Mouse (Mus musculus) G1E (cell line): Measurements from ENCODE around the gene Ccr6. TPM values are rescaled to one million over a fixed set of nuclear protein-coding genes. Genes with fewer than 3 reads are reported as not detected.
"Not testable (repeated sequence)": the region's sequence is repeated elsewhere in the genome, so short reads cannot be mapped to it uniquely, and the experiment has no call there.

Source experiments
- ATAC-seq: 2 replicates; pipeline ENCODE4 v1.8.0; 2016; ENCODE audit warnings: mild to moderate bottlenecking; ENCODE audit not compliant: insufficient number of reproducible peaks, poor library complexity, low FRiP score, severe bottlenecking; ENCODE audit errors: extremely low read depth
- DNase-seq: peaks from one replicate; pipeline ENCODE4 v3.0.0; 2012; ENCODE audit warnings: low spot score
- H3K27me3 ChIP-seq: 2 replicates; pipeline ENCODE4 v1.6.1; 2012; ENCODE audit warnings: mild to moderate bottlenecking, low read length, inconsistent platforms; ENCODE audit not compliant: insufficient read depth
- H3K36me3 ChIP-seq: replicated peaks from 2 replicates; pipeline ENCODE3; 2012; ENCODE audit warnings: mild to moderate bottlenecking, inconsistent platforms
- H3K4me1 ChIP-seq: 2 replicates; pipeline ENCODE4 v1.6.1; 2012; ENCODE audit warnings: low read depth, low read length, inconsistent platforms, mixed read lengths; ENCODE audit not compliant: insufficient read depth
- H3K4me3 ChIP-seq: 2 replicates; pipeline ENCODE4 v1.5.1; 2012; ENCODE audit warnings: low read depth, mild to moderate bottlenecking, inconsistent platforms, low read length, moderate library complexity, mixed read lengths
- H3K9me3 ChIP-seq: replicated peaks from 2 replicates; pipeline ENCODE4 v1.6.1; 2012; ENCODE audit warnings: inconsistent platforms
- CTCF ChIP-seq: IDR thresholded peaks from 2 replicates; pipeline ENCODE4 v1.5.1; 2012; ENCODE audit warnings: low read depth, low read length, inconsistent platforms, mixed read lengths
- GATA1 ChIP-seq: IDR thresholded peaks from 2 replicates; pipeline ENCODE4 v1.6.1; 2012; ENCODE audit warnings: borderline replicate concordance, low read length, inconsistent platforms, mixed read lengths
- GATA2 ChIP-seq: IDR thresholded peaks from 2 replicates; pipeline ENCODE4 v1.6.1; 2012; ENCODE audit warnings: low read depth, low read length, inconsistent platforms, borderline replicate concordance
- POLR2AphosphoS5 ChIP-seq: IDR thresholded peaks from 2 replicates; pipeline ENCODE4 v1.6.1; 2012; ENCODE audit warnings: low read depth, low read length, inconsistent platforms; ENCODE audit not compliant: insufficient replicate concordance
- TAL1 ChIP-seq: conservative IDR thresholded peaks from 2 replicates; pipeline ENCODE4 v1.6.1; 2012; ENCODE audit warnings: low read depth, low read length, inconsistent platforms, mixed read lengths
- polyA plus RNA-seq: library from polyadenylated mRNA; stranded (reverse); fragments of >175 nt; gene quantifications from 2 replicates; pipeline ENCODE4 v1.2.3, GENCODE M21; 2012
- total RNA-seq, 2 experiments: library from RNA; stranded (forward) in 1 of 2; stranded (reverse) in 1 of 2; fragments of 200-1000 nt in 1 of 2; fragments of >200 nt in 1 of 2; fragmentation: Nextera tagmentation in 1 of 2; gene quantifications; 2 replicates each; pipeline ENCODE4 v1.2.3; 2014 to 2017

Gene Ccr6
- total and polyA plus RNA-seq, 3 experiments, result not detected

DNA sequence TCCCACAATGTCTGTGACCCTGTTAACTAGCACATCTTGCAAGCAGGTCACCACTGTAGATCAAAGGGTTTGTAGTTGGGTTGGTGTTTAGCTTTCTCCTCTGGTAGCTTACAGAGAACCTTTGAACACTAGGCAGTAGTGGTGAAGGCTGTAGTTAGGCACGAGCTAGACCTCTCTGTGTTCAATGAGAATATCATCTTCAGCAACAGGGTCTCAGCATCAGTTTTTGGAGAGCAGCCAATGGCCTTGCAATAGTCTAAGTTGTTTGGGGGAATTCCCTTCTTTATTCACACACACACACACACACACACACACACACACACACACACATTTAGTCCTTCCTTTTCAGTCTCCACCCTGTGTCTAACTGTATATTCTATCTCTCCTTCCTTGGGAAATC lies 32.4 kb upstream of the Ccr6 start:
- no peak for DNase-seq
- H3K27me3 ChIP-seq, result no peaks in the 10 kb centered on the region

DNA sequence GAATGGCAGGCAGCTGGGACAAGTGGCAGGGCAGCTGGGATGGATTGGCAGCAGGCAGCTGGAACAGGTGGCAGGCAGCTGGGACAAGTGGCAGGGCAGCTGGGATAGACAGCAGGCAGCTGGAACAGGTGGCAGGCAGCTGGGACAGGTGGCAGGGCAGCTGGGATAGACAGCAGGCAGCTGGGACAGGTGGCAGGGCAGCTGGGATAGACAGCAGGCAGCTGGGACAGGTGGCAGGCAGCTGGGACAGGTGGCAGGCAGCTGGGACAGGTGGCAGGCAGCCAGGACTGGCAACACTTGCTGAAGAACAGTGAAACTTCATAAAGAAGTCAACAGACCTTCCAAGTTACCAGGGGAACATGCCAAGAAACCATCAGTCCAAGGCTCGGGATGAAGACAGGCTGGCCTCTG lies 30.6 kb upstream of the Ccr6 start:
- H3K36me3 ChIP-seq, result peaks cover 21% of the 10 kb centered on the region
- not testable (repeated sequence) for H3K4me3 ChIP-seq, H3K4me1 ChIP-seq, H3K27me3 ChIP-seq, DNase-seq, H3K9me3 ChIP-seq, ATAC-seq

More for the DNA sequence above, 32.4 kb upstream of the Ccr6 start:
- no peaks in the 10 kb centered on the region; the same call in 1 of the 2 replicates for H3K4me1 ChIP-seq
- H3K36me3 ChIP-seq, result peaks cover 38% of the 10 kb centered on the region
- no peak overlapping the region for H3K4me3 ChIP-seq
- no peak for ATAC-seq
- no peak for TF ChIP-seq GATA1
- TF ChIP-seq CTCF, result no peak
- no peak for TF ChIP-seq POLR2AphosphoS5
- TF ChIP-seq GATA2, result no peak
- TF ChIP-seq TAL1, result no peak
- H3K9me3 ChIP-seq, result no peaks in the 10 kb centered on the region

DNA sequence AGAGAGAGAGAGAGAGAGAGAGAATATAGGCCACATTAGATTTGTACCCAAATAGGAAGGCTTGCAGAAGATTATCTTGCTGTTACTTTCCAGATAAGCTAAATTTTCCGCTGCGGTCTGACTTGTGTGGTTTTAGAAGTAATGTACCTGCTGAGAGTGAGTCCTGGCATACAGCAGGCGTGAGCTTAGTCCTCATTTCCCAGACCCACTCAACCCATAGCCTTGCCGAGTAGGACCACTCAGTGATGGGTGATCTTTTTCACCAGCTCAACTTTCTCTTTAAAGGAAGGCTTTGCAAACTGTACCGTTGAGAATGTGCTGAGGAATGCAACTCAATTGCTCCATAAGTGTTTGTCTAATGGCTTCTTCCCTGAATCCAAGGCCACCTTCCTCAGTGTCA lies 29.2 kb upstream of the Ccr6 start:
- H3K36me3 ChIP-seq, result peaks cover 10% of the 10 kb centered on the region
- no peak for DNase-seq
- peaks cover 4% of the 10 kb centered on the region; the same call in 1 of the 2 replicates for H3K27me3 ChIP-seq
- TF ChIP-seq GATA2 (no peak), GATA1 (no peak), POLR2AphosphoS5 (no peak), TAL1 (no peak), CTCF (no peak)
- no peaks in the 10 kb centered on the region; the same call in 1 of the 2 replicates for H3K4me1 ChIP-seq
- no peaks in the 10 kb centered on the region for H3K9me3 ChIP-seq
- H3K4me3 ChIP-seq, result no peak overlapping the region
- ATAC-seq, result no peak

DNA sequence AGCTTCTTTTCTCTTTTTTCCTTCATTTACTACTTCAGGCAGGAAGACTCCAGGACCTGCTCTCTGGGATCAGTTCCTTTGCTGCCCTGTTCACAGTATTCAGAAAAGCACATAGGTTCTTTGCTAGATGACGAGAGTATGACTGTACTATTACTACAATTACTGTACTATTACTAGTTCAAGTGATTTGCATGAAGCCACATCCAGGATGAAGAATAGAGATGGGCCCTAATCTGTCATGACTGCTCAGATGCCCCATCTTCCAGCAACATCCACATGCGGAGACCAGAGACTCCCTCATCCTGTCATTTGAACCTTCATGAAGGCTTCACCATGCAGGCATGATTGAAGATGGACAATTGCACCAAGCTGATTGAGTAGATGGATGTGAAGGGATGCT lies 26.1 kb upstream of the Ccr6 start:
- Histone ChIP-seq H3K36me3 (peaks cover 2% of the 10 kb centered on the region), H3K27me3 (peaks cover 10% of the 10 kb centered on the region; the same call in 1 of the 2 replicates), H3K4me1 (no peaks in the 10 kb centered on the region; the same call in 1 of the 2 replicates), H3K9me3 (no peaks in the 10 kb centered on the region), H3K4me3 (no peak overlapping the region)
- no peak for ATAC-seq
- no peak for TF ChIP-seq GATA2
- TF ChIP-seq TAL1, result no peak
- TF ChIP-seq CTCF, result no peak
- TF ChIP-seq POLR2AphosphoS5, result no peak
- TF ChIP-seq GATA1, result no peak
- DNase-seq, result no peak

DNA sequence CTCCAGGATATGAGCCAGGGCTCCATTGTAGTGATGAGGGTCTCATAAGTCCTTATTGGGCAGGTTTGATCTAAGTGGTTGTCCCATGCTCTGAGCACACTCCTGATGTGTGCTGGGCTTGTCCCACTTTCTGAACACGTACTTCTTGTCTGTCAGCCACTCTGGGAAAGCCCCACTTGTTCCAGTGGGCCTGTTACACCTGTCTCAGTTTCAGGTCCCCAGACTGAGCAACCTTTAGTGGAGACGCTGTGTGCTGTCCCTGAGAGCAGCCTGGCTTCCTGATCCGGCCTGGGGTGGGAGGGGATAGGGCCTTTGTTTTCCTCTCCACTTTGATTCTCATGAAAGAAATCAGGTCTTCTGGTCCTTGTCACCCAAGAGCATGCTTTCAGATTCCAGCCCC lies 25.7 kb upstream of the Ccr6 start:
- no peak for TF ChIP-seq POLR2AphosphoS5
- TF ChIP-seq TAL1, result no peak
- no peak for TF ChIP-seq GATA2
- TF ChIP-seq CTCF, result no peak
- TF ChIP-seq GATA1, result no peak
- H3K27me3 ChIP-seq, result peaks cover 10% of the 10 kb centered on the region
- no peak for ATAC-seq

DNA sequence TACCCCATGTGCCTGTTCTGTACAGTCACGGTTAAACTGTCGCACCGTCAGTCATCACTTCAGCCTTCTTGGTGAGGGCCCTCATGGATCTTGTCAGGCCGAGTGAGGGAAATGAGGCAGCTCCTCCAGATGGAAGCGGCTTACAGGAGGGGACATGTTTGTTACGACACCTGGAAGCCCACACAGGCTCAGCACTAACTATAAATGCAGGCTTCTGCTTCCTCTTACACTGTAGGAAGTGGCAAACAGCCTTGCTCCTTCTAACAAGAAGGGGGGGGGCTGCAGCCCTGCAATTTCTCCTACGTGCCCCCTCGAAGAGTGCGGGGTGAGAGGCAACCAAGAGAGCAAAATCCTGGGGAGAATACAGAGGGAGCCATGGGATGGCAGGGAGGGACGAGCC lies 25.2 kb upstream of the Ccr6 start:
- H3K4me3 ChIP-seq, result no peak overlapping the region
- ATAC-seq, result no peak
- DNase-seq, result no peak
- H3K9me3 ChIP-seq, result no peaks in the 10 kb centered on the region
- H3K4me1 ChIP-seq, result no peaks in the 10 kb centered on the region
- peaks cover 13% of the 10 kb centered on the region for H3K27me3 ChIP-seq
- H3K36me3 ChIP-seq, result peaks cover 2% of the 10 kb centered on the region
- TF ChIP-seq GATA2 (no peak), GATA1 (no peak), TAL1 (no peak), CTCF (no peak), POLR2AphosphoS5 (no peak)

More for the DNA sequence above, 25.7 kb upstream of the Ccr6 start:
- no peak overlapping the region for H3K4me3 ChIP-seq
- H3K9me3 ChIP-seq, result no peaks in the 10 kb centered on the region
- peaks cover 2% of the 10 kb centered on the region for H3K36me3 ChIP-seq
- DNase-seq, result no peak
- H3K4me1 ChIP-seq, result no peaks in the 10 kb centered on the region

DNA sequence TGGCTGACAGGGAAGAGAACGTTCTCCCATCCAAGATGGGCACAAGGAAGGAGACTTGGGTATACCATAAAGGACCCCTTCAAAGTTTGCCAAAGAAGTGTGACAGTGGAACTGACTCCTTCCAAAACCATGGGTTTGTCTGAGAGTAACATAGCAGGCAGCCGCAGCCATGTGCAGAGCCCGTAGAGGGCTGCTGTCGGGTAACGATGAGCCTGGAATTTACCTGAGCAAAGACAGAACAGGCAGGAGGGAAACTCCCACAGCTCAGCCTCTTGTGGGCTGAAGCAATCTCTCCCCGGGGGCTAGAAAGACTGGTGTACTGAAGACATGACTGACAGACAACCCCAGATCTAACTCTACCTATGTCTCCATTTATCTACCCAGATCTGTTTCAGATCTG lies 24.4 kb upstream of the Ccr6 start:
- Histone ChIP-seq H3K27me3 (peaks cover 13% of the 10 kb centered on the region), H3K4me1 (no peaks in the 10 kb centered on the region), H3K9me3 (no peaks in the 10 kb centered on the region), H3K4me3 (no peak overlapping the region), H3K36me3 (no peaks in the 10 kb centered on the region)
- DNase-seq (no peak), ATAC-seq (no peak)
- TF ChIP-seq CTCF, result no peak
- TF ChIP-seq GATA2, result no peak
- TF ChIP-seq TAL1, result no peak
- TF ChIP-seq POLR2AphosphoS5, result no peak
- no peak for TF ChIP-seq GATA1
